Mouse (Mus musculus) kidney, postnatal 0 days (tissue): Measurements from ENCODE around the gene Ppp1r15b. TPM values are rescaled to one million over a fixed set of nuclear protein-coding genes. Genes with fewer than 3 reads are reported as not detected.
A peak's percentile ranks its signal among the peaks of the same experiment; 100 is the strongest.

Experiments used
- ATAC-seq: fragments of 200-750 bp; cut with Nextera tagmentation; replicated peaks from 2 replicates; pipeline ENCODE4 v1.8.0; 2017; ENCODE audit warnings: low read depth, moderate number of reproducible peaks, moderate TSS enrichment, moderate library complexity; ENCODE audit not compliant: low FRiP score
- DNase-seq: peaks from one replicate; pipeline ENCODE4 v3.0.0-alpha.2; 2016; ENCODE audit warnings: low spot score
- H3K27ac ChIP-seq: fragments of 300-500 bp; sonication (generic); 2 replicates; pipeline ENCODE4 v1.5.1; 2014; ENCODE audit warnings: mild to moderate bottlenecking
- H3K27me3 ChIP-seq: fragments of 300-500 bp; sonication (generic); 2 replicates; pipeline ENCODE4 v1.6.1; 2014; ENCODE audit warnings: low read length, mixed read lengths; ENCODE audit not compliant: insufficient read depth
- H3K36me3 ChIP-seq: fragments of 300-500 bp; sonication (generic); 2 replicates; pipeline ENCODE4 v1.6.1; 2014; ENCODE audit warnings: low read length, mixed read lengths; ENCODE audit not compliant: insufficient read depth
- H3K4me1 ChIP-seq: fragments of 300-500 bp; sonication (generic); replicated peaks from 2 replicates; pipeline ENCODE4 v1.6.1; 2014; ENCODE audit warnings: antibody characterized with exemption, low read length, mixed read lengths; ENCODE audit not compliant: insufficient read depth
- H3K4me2 ChIP-seq: fragments of 300-500 bp; sonication (generic); 2 replicates; pipeline ENCODE4 v1.6.1; 2014; ENCODE audit warnings: mild to moderate bottlenecking, low read length, moderate library complexity, mixed read lengths
- H3K4me3 ChIP-seq: fragments of 300-500 bp; sonication (generic); replicated peaks from 2 replicates; pipeline ENCODE4 v1.5.1; 2014; ENCODE audit warnings: low read depth, low read length
- H3K9ac ChIP-seq: fragments of 300-500 bp; sonication (generic); 2 replicates; pipeline ENCODE4 v1.6.1; 2014; ENCODE audit warnings: low read depth, low read length
- H3K9me3 ChIP-seq: fragments of 300-500 bp; sonication (generic); replicated peaks from 2 replicates; pipeline ENCODE4 v1.6.1; 2016; ENCODE audit warnings: low read length, inconsistent platforms, mixed read lengths
- CTCF ChIP-seq: IDR thresholded peaks from 2 replicates; pipeline ENCODE4 v1.5.1; 2016; ENCODE audit warnings: antibody characterized with exemption, low read depth, mild to moderate bottlenecking, moderate library complexity
- WGBS: fragments of 180-500 bp; shearing (Covaris S2); extraction: QIAGEN DNeasy Blood & Tissue Kit; methylation state at CpG from one replicate; pipeline ENCODE4 v1.1.7; 2014; 5-methylcytosine and 5-hydroxymethylcytosine counted together
- polyA plus RNA-seq: library from polyadenylated mRNA; unstranded; fragments of >200 nt; fragmentation: Nextera tagmentation; extraction: Ambion mirVana; gene quantifications from 2 replicates; pipeline ENCODE4 v1.2.1, GENCODE M21; 2015

The Ppp1r15b gene
- polyA plus RNA-seq, 1 experiment from 2014 or later = 27.2 TPM

- no peak for DNase-seq
- Histone ChIP-seq H3K4me1 (no peaks in the 10 kb centered on the region), H3K36me3 (no peaks in the 10 kb centered on the region), H3K27me3 (no peaks in the 10 kb centered on the region), H3K9me3 (no peaks in the 10 kb centered on the region), H3K9ac (no peak overlapping the region), H3K27ac (no peak overlapping the region), H3K4me3 (no peak overlapping the region), H3K4me2 (no peak overlapping the region)
- no peak for TF ChIP-seq CTCF
- 96% methylated on average over 8 of the region's 8 CpGs for WGBS
- ATAC-seq = no peak
These were observed 17.2 kb downstream of the Ppp1r15b start for GRCm38 (mm10) chr1:133148122-133148521.

GRCm38 (mm10) chr1:133150556-133150955 lies 19.6 kb downstream of the Ppp1r15b start:
- no peaks in the 10 kb centered on the region for H3K36me3 ChIP-seq
- DNase-seq = no peak
- H3K27me3 ChIP-seq = no peaks in the 10 kb centered on the region
- no peaks in the 10 kb centered on the region for H3K4me1 ChIP-seq
- WGBS = 96% methylated on average over 2 of the region's 2 CpGs
- no peak for ATAC-seq
- no peak overlapping the region for H3K4me3 ChIP-seq
- no peaks in the 10 kb centered on the region for H3K9me3 ChIP-seq
- no peak overlapping the region for H3K4me2 ChIP-seq
- H3K9ac ChIP-seq = no peak overlapping the region
- no peak for TF ChIP-seq CTCF
- H3K27ac ChIP-seq = no peak overlapping the region

GRCm38 (mm10) chr1:133152213-133152612 lies 21.3 kb downstream of the Ppp1r15b start:
- H3K9me3 ChIP-seq = no peaks in the 10 kb centered on the region
- no peak for TF ChIP-seq CTCF
- H3K9ac ChIP-seq = no peak overlapping the region
- ATAC-seq (no peak), DNase-seq (no peak)
- no peaks in the 10 kb centered on the region for H3K27me3 ChIP-seq
- WGBS = 93% methylated on average over 3 of the region's 3 CpGs
- no peak overlapping the region for H3K4me2 ChIP-seq
- H3K4me3 ChIP-seq = no peak overlapping the region
- H3K36me3 ChIP-seq = no peaks in the 10 kb centered on the region
- H3K27ac ChIP-seq = no peak overlapping the region
- no peaks in the 10 kb centered on the region for H3K4me1 ChIP-seq

- Histone ChIP-seq H3K4me3 (no peak overlapping the region), H3K9ac (no peak overlapping the region), H3K4me1 (peaks cover 5% of the 10 kb centered on the region; the same call in 1 of the 2 replicates), H3K9me3 (no peaks in the 10 kb centered on the region), H3K4me2 (no peak overlapping the region), H3K36me3 (no peaks in the 10 kb centered on the region), H3K27me3 (no peaks in the 10 kb centered on the region), H3K27ac (no peak overlapping the region)
- DNase-seq (no peak), ATAC-seq (no peak)
- WGBS = 82% methylated on average over 6 of the region's 6 CpGs
- TF ChIP-seq CTCF = no peak
These were observed 24.3 kb downstream of the Ppp1r15b start for GRCm38 (mm10) chr1:133155270-133155669.

GRCm38 (mm10) chr1:133159128-133159564 lies 28.2 kb downstream of the Ppp1r15b start:
- H3K9me3 ChIP-seq = no peaks in the 10 kb centered on the region
- H3K36me3 ChIP-seq = no peaks in the 10 kb centered on the region
- DNase-seq (peak; percentile 57), ATAC-seq (no peak)
- 22% methylated on average over 7 of the region's 7 CpGs for WGBS
- H3K4me2 ChIP-seq = peak overlapping the region; percentile 31
- TF ChIP-seq CTCF = no peak
- 0 out of 2 replicates have a peak overlapping the region, but pooled peaks have one; percentile 6 for H3K9ac ChIP-seq
- no peak overlapping the region for H3K4me3 ChIP-seq
- H3K27ac ChIP-seq = 0 out of 2 replicates have a peak overlapping the region, but pooled peaks have one; percentile 37
- H3K27me3 ChIP-seq = 0 out of 2 replicates have a peak, but pooled peaks cover 9% of the 10 kb centered on the region
- H3K4me1 ChIP-seq = peaks cover 12% of the 10 kb centered on the region; the same call in 1 of the 2 replicates

GRCm38 (mm10) chr1:133161559-133161958 lies 30.6 kb downstream of the Ppp1r15b start:
- Histone ChIP-seq H3K9ac (no peak overlapping the region), H3K4me1 (peaks cover 18% of the 10 kb centered on the region), H3K4me2 (no peak overlapping the region), H3K9me3 (no peaks in the 10 kb centered on the region), H3K36me3 (no peaks in the 10 kb centered on the region), H3K4me3 (no peak overlapping the region), H3K27ac (no peak overlapping the region), H3K27me3 (0 out of 2 replicates have a peak, but pooled peaks cover 13% of the 10 kb centered on the region)
- DNase-seq = no peak
- WGBS = 60% methylated on average over 4 of the region's 4 CpGs
- ATAC-seq = no peak
- TF ChIP-seq CTCF = no peak

GRCm38 (mm10) chr1:133162046-133162445 lies 31.1 kb downstream of the Ppp1r15b start:
- H3K4me2 ChIP-seq = no peak overlapping the region
- ATAC-seq (peak; percentile 41; the same call in 1 of the 2 replicates), DNase-seq (no peak)
- H3K4me1 ChIP-seq = peaks cover 18% of the 10 kb centered on the region
- H3K9me3 ChIP-seq = no peaks in the 10 kb centered on the region
- H3K4me3 ChIP-seq = no peak overlapping the region
- H3K27ac ChIP-seq = no peak overlapping the region
- 71% methylated on average over 10 of the region's 10 CpGs for WGBS
- 0 out of 2 replicates have a peak, but pooled peaks cover 13% of the 10 kb centered on the region for H3K27me3 ChIP-seq
- TF ChIP-seq CTCF = no peak
- H3K9ac ChIP-seq = no peak overlapping the region
- no peaks in the 10 kb centered on the region for H3K36me3 ChIP-seq
